Mouse (Mus musculus) layer of hippocampus, adult 8-10 months (tissue): ENCODE measurements around the gene D5Ertd577e. TPM values are rescaled to one million over a fixed set of nuclear protein-coding genes. Genes with fewer than 3 reads are reported as not detected.
"Not testable (repeated sequence)": the region's sequence is repeated elsewhere in the genome, so short reads cannot be mapped to it uniquely, and the experiment has no call there.

Source experiments
- DNase-seq, 2 experiments: peaks; one replicate each; pipeline ENCODE4 v3.0.0; 2022; ENCODE audit warnings: low spot score in 2 of 2
- total RNA-seq, 4 experiments: library from RNA; stranded (reverse); gene quantifications; 2 replicates each; pipeline ENCODE4 v1.2.4; 2022

The D5Ertd577e gene
- not detected for total RNA-seq

- not testable (repeated sequence) for DNase-seq
Observed at GRCm38 (mm10) chr5:95456506-95456905, at the start of gene D5Ertd577e. D5Ertd577e (plus strand) TSS chr5:95456806.

GRCm38 (mm10) chr5:95510458-95510857, 53.9 kb downstream of the D5Ertd577e start, which contains the start of gene Gm3286:
Gm3286 (plus strand) TSS chr5:95510758.
- DNase-seq, result not testable (repeated sequence)

Other genes with a start within 250 kb of the D5Ertd577e start
- not detected for gene Gm10424, start 184.0 kb upstream of the D5Ertd577e start, total RNA-seq
- not detected for gene Gm3259, start 150.9 kb upstream of the D5Ertd577e start, total RNA-seq
- not detected for gene Gm3286, start 54.0 kb downstream of the D5Ertd577e start, total RNA-seq
- not detected for gene Gm7971, start 138.1 kb downstream of the D5Ertd577e start, total RNA-seq